Mouse (Mus musculus) kidney, adult 10 weeks (tissue): ENCODE results near the gene Taok2. TPM values are rescaled to one million over a fixed set of nuclear protein-coding genes. Genes with fewer than 3 reads are reported as not detected.

Experiments
- polyA plus RNA-seq: library from polyadenylated mRNA; stranded (reverse); fragments of 350-450 nt; fragmentation: Illumina TruSeq; extraction: RNeasy Lipid Tissue Mini Kit (QIAGEN cat#74804); gene quantifications from one replicate; pipeline ENCODE4 v1.2.3, GENCODE M21; 2014; ENCODE audit warnings: low read depth, low replicate concordance

Taok2 gene
- 6.5 TPM for polyA plus RNA-seq

DNA sequence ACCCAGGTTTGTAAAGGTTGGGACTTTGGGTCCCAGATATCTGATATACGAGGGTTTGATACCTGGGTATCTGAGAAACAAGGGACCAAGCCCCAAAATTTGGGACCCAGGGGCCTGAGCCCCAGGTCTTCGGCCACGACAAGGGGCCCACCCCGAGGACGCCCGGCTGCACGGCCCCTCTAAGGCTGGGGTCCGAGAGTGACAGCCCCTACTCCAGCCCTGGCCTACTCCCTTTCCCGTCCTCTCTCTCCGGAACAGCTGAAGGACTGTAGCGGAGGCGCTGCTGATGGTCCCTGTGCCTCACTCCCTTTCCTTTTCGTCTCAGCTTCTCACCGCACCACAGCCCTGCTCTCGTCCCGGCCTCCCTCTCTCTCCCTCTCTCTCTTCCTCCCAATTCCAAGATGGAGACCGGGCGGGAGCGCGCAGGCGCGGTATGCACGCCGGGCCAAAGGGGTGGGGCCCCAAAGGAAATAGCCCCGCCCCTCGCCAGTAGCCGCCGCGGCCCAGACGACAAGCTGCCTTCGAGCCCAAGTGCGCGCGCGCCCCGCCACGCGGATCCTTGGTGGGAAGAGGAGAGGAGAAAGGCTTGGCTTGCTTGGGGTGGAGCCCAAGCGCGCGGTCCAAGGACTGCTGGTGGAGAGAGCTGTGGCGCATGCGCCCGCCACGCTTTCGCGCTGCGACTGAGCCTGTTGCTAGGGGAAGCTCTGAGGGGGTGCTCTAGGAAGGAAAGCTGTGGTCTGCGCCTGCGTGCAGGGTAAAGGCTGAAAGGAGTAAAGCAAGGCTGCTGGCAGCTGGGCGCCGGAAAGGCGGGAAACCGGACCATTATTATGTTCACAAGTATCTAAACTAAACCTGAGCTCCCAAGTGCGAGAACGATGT, at the start of gene Taok2:
Taok2 (minus strand) TSS at position 418 of the 879 bp plus-strand sequence.

DNA sequence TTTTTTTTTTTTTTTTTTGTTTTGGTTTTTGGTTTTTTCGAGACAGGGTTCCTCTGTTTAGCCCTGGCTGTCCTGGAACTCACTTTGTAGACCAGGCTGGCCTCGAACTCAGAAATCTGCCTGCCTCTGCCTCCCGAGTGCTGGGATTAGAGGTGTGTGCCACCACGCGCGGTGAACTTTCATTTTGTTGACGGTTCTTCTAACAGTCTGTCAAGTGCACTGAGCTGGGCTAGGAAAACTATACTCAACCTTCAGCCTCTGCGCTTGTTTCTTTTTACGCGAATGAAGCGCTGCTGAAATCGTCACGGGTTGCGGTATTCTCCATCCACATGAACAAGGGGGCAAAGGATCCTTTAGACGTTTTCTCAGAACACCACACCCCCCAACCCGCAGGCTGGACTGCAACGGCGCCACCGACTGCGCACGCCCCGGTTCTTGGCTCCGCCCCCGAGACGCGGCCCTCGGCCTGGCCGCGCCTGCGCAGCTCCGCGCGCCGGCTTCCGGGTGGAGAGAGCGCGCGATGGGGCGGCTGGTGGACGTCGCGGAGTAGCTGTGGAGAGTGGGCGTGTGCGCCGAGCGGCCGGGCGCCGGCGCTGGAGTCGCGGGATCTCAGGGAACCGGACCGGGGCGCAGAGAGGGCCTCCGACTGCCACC, 44.0 kb upstream of the Taok2 start, which contains the start of gene Kctd13:
Kctd13 (plus strand) TSS at position 496 of the 654 bp plus-strand sequence.

DNA sequence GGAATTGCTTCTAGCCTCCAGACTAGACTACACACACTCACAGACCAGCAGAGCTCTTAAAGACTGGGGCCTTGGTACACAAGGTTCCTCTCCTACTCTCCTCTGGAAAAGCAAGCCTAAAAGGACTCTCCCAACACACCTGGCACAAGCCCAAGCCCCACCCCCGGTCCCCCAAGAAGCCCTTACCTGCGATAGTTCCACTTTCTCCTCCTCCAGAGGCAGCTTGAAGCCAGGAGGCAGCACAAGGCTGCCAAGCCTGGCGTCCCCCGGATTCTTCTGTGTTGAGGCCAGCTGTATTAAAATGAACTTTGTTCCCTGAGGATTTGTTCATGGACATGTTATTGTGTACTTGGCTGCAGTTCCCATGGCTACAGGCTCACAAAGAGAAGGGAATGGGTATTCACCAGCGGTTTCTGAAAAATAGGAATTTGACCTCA, 38.1 kb upstream of the Taok2 start, which contains the start of gene Tmem219:
Tmem219 (minus strand) TSS at position 294 of the 437 bp plus-strand sequence.

DNA sequence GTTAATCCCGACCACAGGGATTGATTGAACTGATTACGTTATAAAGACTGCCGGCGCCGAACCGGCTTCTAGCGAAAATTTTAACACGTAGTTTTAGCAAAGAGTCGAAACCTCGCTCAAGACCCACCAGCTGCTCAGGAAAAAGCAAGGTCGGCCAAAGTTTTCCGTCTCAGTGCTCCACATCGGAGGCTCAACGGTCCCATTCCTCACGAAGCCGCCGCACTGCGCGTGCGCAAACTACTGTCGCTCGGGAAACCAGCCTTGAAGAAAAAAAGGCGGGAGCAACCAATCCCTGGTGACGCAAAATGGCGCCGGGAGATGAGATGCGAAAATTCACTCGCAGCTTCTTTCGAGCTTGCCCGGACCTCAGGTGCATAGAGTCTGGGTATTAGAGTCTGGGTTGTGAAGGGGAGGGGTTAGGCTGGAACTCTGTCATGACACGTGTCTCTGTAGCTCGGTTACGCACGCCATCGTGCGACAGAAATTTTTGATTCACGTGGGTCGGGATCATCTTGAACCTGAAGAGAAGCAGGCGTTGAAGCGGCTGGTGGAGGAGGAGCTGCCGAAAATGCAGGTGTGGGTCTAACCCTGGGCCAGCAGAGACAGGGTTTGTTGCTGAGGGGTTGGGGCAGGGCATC, 22.2 kb downstream of the Taok2 start, which contains the start of gene Ino80e:
Ino80e (minus strand) TSS at position 231 of the 638 bp plus-strand sequence.

DNA sequence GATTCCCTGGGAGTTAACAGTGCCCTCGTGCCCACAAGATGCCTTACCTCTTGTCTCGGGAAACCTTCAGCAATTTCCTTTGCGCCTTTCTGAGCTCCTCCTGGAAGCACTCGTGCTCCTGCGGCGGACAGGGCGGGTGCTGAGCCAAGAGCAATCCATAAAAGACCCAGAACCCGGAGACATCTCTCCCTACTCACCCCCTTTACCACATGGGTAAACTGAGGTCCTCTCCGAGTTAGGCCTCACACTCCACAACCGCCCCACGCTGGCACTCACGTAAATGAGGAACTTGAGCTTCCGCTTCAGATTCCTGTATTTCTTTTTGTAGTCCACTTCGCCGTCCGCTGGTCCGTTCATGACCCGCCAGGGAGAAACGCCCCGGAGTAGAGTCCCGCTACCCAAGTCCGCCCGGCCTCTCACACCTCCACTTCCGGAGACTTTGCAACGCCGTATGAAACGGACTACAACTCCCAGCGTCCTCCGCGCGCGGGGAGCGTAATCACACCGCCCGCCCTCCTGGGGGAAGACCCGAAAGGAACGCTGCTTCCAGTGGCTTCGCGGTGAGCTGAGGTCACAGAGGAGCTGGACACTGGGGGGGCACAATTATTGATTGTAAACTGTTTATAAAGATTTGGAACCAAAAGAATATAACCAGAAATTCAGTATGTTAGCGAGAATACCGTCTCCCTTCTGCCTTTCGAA, 22.9 kb downstream of the Taok2 start, which contains the start of gene Hirip3:
Hirip3 (plus strand) TSS at position 544 of the 702 bp plus-strand sequence.

DNA sequence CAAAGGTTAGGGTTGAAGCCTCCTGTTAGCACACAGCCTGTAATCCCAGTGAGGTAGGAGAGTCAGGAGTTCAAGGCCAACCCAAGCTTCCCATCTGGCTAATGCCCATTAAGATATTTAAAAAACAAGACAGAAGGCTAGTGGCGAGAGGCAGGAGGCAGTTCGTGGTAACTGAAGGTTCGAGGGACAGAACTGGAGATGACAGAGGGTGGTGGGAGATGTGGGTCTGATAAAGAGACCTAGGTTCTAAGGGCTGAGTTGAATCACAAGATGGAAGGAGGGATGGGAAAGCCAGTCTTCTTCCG, 37.4 kb downstream of the Taok2 start, which contains the start of gene Doc2a:
Doc2a (plus strand) TSS at position 301 of the 305 bp plus-strand sequence.

DNA sequence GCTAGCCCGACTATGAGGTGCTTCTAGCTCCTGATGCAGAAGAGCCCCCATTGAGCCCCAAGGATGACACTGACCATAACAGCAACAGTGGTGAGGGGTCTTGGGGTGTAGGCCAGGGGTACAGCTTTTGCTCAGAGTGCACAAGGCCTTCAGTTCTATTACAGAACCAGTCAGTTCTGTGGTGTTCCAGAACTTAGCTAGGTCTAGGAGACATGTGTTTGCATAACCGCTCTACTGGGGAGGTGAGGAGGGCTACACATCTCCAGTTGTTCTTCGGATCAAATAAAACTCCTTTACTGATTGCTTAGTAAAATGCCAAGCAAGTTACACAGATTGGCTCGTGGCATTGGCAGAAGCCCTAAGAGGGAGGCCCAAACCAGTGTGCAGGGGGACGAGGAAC, 53.0 kb downstream of the Taok2 start, which contains the start of gene 4930451I11Rik:
4930451I11Rik (minus strand) TSS at position 101 of the 400 bp plus-strand sequence.

Other genes with a start within 250 kb of the Taok2 start
- gene Sgf29, start 235.4 kb downstream of the Taok2 start, polyA plus RNA-seq, result 1.2 TPM
- gene Sult1a1, start 208.3 kb downstream of the Taok2 start, polyA plus RNA-seq, result 62.2 TPM
- 0.16 TPM for gene Bola2, start 189.3 kb downstream of the Taok2 start, polyA plus RNA-seq
- gene Slx1b, start 188.9 kb downstream of the Taok2 start, polyA plus RNA-seq, result 1.0 TPM
- 4.4 TPM for gene Coro1a, start 176.9 kb downstream of the Taok2 start, polyA plus RNA-seq
- 6.5 TPM for gene Mapk3, start 125.1 kb downstream of the Taok2 start, polyA plus RNA-seq
- gene Gdpd3, start 118.4 kb downstream of the Taok2 start, polyA plus RNA-seq, result 9.9 TPM
- gene Ypel3, start 107.7 kb downstream of the Taok2 start, polyA plus RNA-seq, result 13.0 TPM
- not detected for gene Tbx6, start 103.2 kb downstream of the Taok2 start, polyA plus RNA-seq
- 29.0 TPM for gene Ppp4c, start 92.2 kb downstream of the Taok2 start, polyA plus RNA-seq
- gene Fam57b, start 87.0 kb downstream of the Taok2 start, polyA plus RNA-seq, result not detected
- gene 4930451I11Rik, start 53.1 kb downstream of the Taok2 start, polyA plus RNA-seq, result not detected
- gene Doc2a, start 37.3 kb downstream of the Taok2 start, polyA plus RNA-seq, result not detected
- gene Hirip3, start 22.7 kb downstream of the Taok2 start, polyA plus RNA-seq, result 10.3 TPM
- gene Ino80e, start 22.3 kb downstream of the Taok2 start, polyA plus RNA-seq, result 10.2 TPM
- 6.4 TPM for gene Tmem219, start 38.2 kb upstream of the Taok2 start, polyA plus RNA-seq
- gene Kctd13, start 44.2 kb upstream of the Taok2 start, polyA plus RNA-seq, result 1.1 TPM
- gene Asphd1, start 64.9 kb upstream of the Taok2 start, polyA plus RNA-seq, result not detected
- not detected for gene Sez6l2, start 65.9 kb upstream of the Taok2 start, polyA plus RNA-seq
- gene Cdipt, start 91.2 kb upstream of the Taok2 start, polyA plus RNA-seq, result 10.3 TPM
- gene Cdiptos, start 91.4 kb upstream of the Taok2 start, polyA plus RNA-seq, result not detected
- 0.53 TPM for gene Mvp, start 129.9 kb upstream of the Taok2 start, polyA plus RNA-seq
- not detected for gene Pagr1b, start 131.8 kb upstream of the Taok2 start, polyA plus RNA-seq
- not detected for gene Pagr1a, start 132.6 kb upstream of the Taok2 start, polyA plus RNA-seq
- gene Gm42742, start 136.4 kb upstream of the Taok2 start, polyA plus RNA-seq, result 0.61 TPM
- not detected for gene Prrt2, start 136.5 kb upstream of the Taok2 start, polyA plus RNA-seq
- gene Maz, start 142.3 kb upstream of the Taok2 start, polyA plus RNA-seq, result 15.0 TPM
- gene Kif22, start 157.8 kb upstream of the Taok2 start, polyA plus RNA-seq, result not detected
- gene Zg16, start 202.6 kb upstream of the Taok2 start, polyA plus RNA-seq, result not detected
- 0.73 TPM for gene AI467606, start 206.7 kb upstream of the Taok2 start, polyA plus RNA-seq
- 22.6 TPM for gene Qprt, start 237.5 kb upstream of the Taok2 start, polyA plus RNA-seq